Comparison of ENCODE assay signal across 30 mouse cellular contexts in the genomic region with DNA sequence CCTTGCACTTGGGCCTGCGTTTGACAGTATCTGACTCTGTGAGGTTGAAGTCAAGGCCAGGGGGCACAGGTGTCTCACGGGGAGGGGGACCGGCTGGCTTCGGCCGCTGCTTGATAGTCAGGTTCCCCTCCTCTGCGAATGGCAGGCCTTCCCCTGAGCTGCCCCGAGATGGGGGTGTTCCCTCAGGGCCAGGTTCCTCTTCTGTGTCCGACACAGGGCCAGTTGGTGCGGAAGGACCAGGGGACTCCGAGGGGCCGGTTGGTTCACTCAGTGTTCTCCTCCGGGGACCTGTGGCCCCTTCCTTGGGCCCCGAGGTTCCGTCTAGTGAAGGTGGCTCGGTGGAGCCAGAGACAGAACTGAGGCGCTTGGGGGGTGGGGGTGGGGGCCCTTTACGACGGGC. TPM values are rescaled to one million over a fixed set of nuclear protein-coding genes. Genes with fewer than 3 reads are reported as not detected.
"Had no signal": no experiment of that assay in that cellular context is flagged by ENCODE, and none has a peak within 500 bp of the region (broad histone marks: within the 10 kb centered on the region; RNA-seq: fewer than 3 reads in every experiment).

No protein-coding gene starts in this region.

- H3K9me3 ChIP-seq: limb, embryonic 10.5 days; limb, embryonic 12.5 days; limb, embryonic 13.5 days; limb, embryonic 15.5 days; liver, embryonic 12.5 days; liver, embryonic 13.5 days; liver, embryonic 15.5 days; lung, embryonic 15.5 days; megakaryocyte, embryonic 14.5 days; midbrain, embryonic 12.5 days; midbrain, embryonic 13.5 days; midbrain, embryonic 15.5 days; neural tube, embryonic 12.5 days had no signal

- H3K4me3 ChIP-seq: limb, embryonic 10.5 days; limb, embryonic 12.5 days; limb, embryonic 13.5 days; limb, embryonic 15.5 days; liver, embryonic 12.5 days; liver, embryonic 13.5 days; liver, embryonic 15.5 days; lung, embryonic 15.5 days; megakaryocyte, embryonic 14.5 days; midbrain, embryonic 12.5 days; midbrain, embryonic 13.5 days; midbrain, embryonic 15.5 days; myocyte; neural tube, embryonic 12.5 days had no signal

- ATAC-seq: liver, embryonic 12.5 days; liver, postnatal 0 days; lung, postnatal 0 days; midbrain, embryonic 13.5 days; midbrain, embryonic 15.5 days; midbrain, embryonic 16.5 days had no signal

- DNase-seq: left cerebral cortex, postnatal 4 days; liver; liver, embryonic 13.5 days; liver, postnatal 0 days; lung, adult 18-20 months; lung, adult 2 months; lung, embryonic 14.5 days; lung, postnatal 10 days; lung, postnatal 14 days; lung, postnatal 36 days; lung, postnatal 4 days had no signal

- H3K27me3 ChIP-seq: limb, embryonic 12.5 days; limb, embryonic 13.5 days; limb, embryonic 15.5 days; liver, embryonic 12.5 days; liver, embryonic 13.5 days; liver, embryonic 15.5 days; lung, embryonic 15.5 days; midbrain, embryonic 12.5 days; midbrain, embryonic 13.5 days; midbrain, embryonic 15.5 days; neural tube, embryonic 12.5 days had no signal

- H3K9ac ChIP-seq: limb, embryonic 12.5 days; limb, embryonic 13.5 days; limb, embryonic 15.5 days; liver, embryonic 12.5 days; liver, embryonic 13.5 days; liver, embryonic 14.5 days; liver, embryonic 15.5 days; liver, postnatal 0 days; lung, embryonic 14.5 days; lung, embryonic 15.5 days; midbrain, embryonic 12.5 days; midbrain, embryonic 13.5 days; midbrain, embryonic 15.5 days; neural tube, embryonic 12.5 days had no signal

- H3K27ac ChIP-seq: limb, embryonic 12.5 days; limb, embryonic 13.5 days; limb, embryonic 15.5 days; liver, embryonic 12.5 days; liver, embryonic 13.5 days; liver, embryonic 14.5 days; liver, embryonic 15.5 days; lung, embryonic 15.5 days; macrophage; midbrain, embryonic 12.5 days; midbrain, embryonic 13.5 days; midbrain, embryonic 15.5 days; neural tube, embryonic 12.5 days had no signal

- H3K4me2 ChIP-seq: limb, embryonic 12.5 days; limb, embryonic 13.5 days; limb, embryonic 15.5 days; liver, embryonic 11.5 days; liver, embryonic 12.5 days; liver, embryonic 13.5 days; liver, embryonic 15.5 days; lung, embryonic 14.5 days; lung, embryonic 15.5 days; midbrain, embryonic 11.5 days; midbrain, embryonic 12.5 days; midbrain, embryonic 13.5 days; midbrain, embryonic 15.5 days; neural tube, embryonic 12.5 days had no signal

- H3K4me1 ChIP-seq: limb, embryonic 10.5 days; limb, embryonic 12.5 days; limb, embryonic 13.5 days; lung, embryonic 15.5 days; midbrain, embryonic 12.5 days; midbrain, embryonic 13.5 days; midbrain, embryonic 15.5 days; neural tube, embryonic 12.5 days had no signal

RNA-seq across cellular contexts. Expression of gene Myo15b, which starts 57.2 kb away (rescaled TPM):
- polyA plus RNA-seq: limb, embryonic 12.5 days; midbrain, embryonic 11.5 days; midbrain, embryonic 16.5 days had no signal
